Mouse (Mus musculus) forebrain, embryonic 11.5 days (tissue): Measurements from ENCODE around the gene Gm21874. TPM values are rescaled to one million over a fixed set of nuclear protein-coding genes. Genes with fewer than 3 reads are reported as not detected.
"Not testable (repeated sequence)": the region's sequence is repeated elsewhere in the genome, so short reads cannot be mapped to it uniquely, and the experiment has no call there.

Source experiments
- ATAC-seq: fragments of 200-750 bp; cut with Nextera tagmentation; replicated peaks from 2 replicates; pipeline ENCODE4 v1.8.0; 2017; ENCODE audit warnings: moderate TSS enrichment; ENCODE audit not compliant: low FRiP score
- DNase-seq: peaks from one replicate; pipeline ENCODE4 v3.0.0-alpha.2; 2017; ENCODE audit warnings: low spot score
- H3K27ac ChIP-seq: fragments of 300-500 bp; sonication (generic); 2 replicates; pipeline ENCODE4 v1.5.1; 2014; ENCODE audit warnings: low read depth, low read length
- H3K27me3 ChIP-seq: fragments of 300-500 bp; sonication (generic); 2 replicates; pipeline ENCODE4 v1.6.1; 2014; ENCODE audit warnings: mild to moderate bottlenecking, low read length, mixed read lengths; ENCODE audit not compliant: control insufficient read depth, insufficient read depth
- H3K36me3 ChIP-seq: fragments of 300-500 bp; sonication (generic); 2 replicates; pipeline ENCODE4 v1.6.1; 2014; ENCODE audit warnings: mild to moderate bottlenecking, low read length, moderate library complexity, mixed read lengths; ENCODE audit not compliant: control insufficient read depth, insufficient read depth
- H3K4me1 ChIP-seq: fragments of 300-500 bp; sonication (generic); replicated peaks from 2 replicates; pipeline ENCODE4 v1.6.1; 2014; ENCODE audit warnings: low read length, mixed read lengths; ENCODE audit not compliant: control insufficient read depth, insufficient read depth
- H3K4me2 ChIP-seq: fragments of 300-500 bp; sonication (generic); 2 replicates; pipeline ENCODE4 v1.6.1; 2014; ENCODE audit warnings: low read depth, mild to moderate bottlenecking, low read length, moderate library complexity, mixed read lengths; ENCODE audit not compliant: severe bottlenecking
- H3K4me3 ChIP-seq: fragments of 300-500 bp; sonication (generic); 2 replicates; pipeline ENCODE4 v1.5.1; 2014; ENCODE audit warnings: low read depth, low read length
- H3K9ac ChIP-seq: fragments of 300-500 bp; sonication (generic); 2 replicates; pipeline ENCODE4 v1.6.1; 2014; ENCODE audit warnings: low read length
- H3K9me3 ChIP-seq: fragments of 300-500 bp; sonication (generic); 2 replicates; pipeline ENCODE4 v1.6.1; 2016; ENCODE audit warnings: low read length, mixed read lengths; ENCODE audit not compliant: control insufficient read depth
- polyA plus RNA-seq: library from polyadenylated mRNA; unstranded; fragments of >200 nt; fragmentation: Nextera tagmentation; extraction: Ambion mirVana; gene quantifications from 2 replicates; pipeline ENCODE4 v1.2.1, GENCODE M21; 2014

Gm21874 gene
- not detected in 2 replicates for polyA plus RNA-seq

GRCm38 (mm10) chrY:9416048-9416447, at the start of gene Gm21874:
TSS of gene Gm21874 (minus strand) at chrY:9416148.
- H3K4me1 ChIP-seq, H3K27ac ChIP-seq, H3K4me2 ChIP-seq, H3K27me3 ChIP-seq, H3K9ac ChIP-seq, DNase-seq, H3K4me3 ChIP-seq, H3K36me3 ChIP-seq, ATAC-seq, H3K9me3 ChIP-seq: not testable (repeated sequence)

Other genes with a start within 250 kb of the Gm21874 start
- gene Gm21721, start 214.0 kb downstream of the Gm21874 start, polyA plus RNA-seq, result not detected in 2 replicates
- not detected in 2 replicates for gene Gm21812, start 69.0 kb downstream of the Gm21874 start, polyA plus RNA-seq